Mouse (Mus musculus): ENCODE data around the gene Arsb.

The Arsb gene

GRCm38 (mm10) chr13:93846831-93847518 is 75.5 kb downstream of the Arsb start:
- no peak for DNase-seq

- no peak for DNase-seq
Observed at GRCm38 (mm10) chr13:93847614-93848013, 76.2 kb downstream of the Arsb start.

DNA sequence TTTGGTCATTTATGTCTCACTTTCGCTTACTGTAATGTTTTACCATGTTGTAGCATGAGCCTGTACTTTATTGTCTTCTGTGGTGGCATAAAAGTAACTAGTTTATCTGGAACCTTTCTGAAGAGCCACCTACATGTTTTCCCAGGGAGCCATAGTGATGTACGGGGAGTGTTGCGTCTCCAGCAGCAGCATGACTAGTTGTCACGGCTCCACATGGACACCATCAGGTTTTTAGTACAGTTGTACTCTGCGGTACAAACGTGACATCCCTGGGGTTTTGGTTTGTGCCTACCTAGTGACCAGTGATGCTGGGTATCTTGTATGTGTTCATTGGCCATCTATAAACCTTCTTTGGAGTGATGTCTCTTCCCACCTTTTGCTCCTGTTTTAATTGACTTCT is 77.2 kb downstream of the Arsb start:
- DNase-seq = no peak

GRCm38 (mm10) chr13:93849751-93850355 is 78.4 kb downstream of the Arsb start:
- no peak for DNase-seq

DNA sequence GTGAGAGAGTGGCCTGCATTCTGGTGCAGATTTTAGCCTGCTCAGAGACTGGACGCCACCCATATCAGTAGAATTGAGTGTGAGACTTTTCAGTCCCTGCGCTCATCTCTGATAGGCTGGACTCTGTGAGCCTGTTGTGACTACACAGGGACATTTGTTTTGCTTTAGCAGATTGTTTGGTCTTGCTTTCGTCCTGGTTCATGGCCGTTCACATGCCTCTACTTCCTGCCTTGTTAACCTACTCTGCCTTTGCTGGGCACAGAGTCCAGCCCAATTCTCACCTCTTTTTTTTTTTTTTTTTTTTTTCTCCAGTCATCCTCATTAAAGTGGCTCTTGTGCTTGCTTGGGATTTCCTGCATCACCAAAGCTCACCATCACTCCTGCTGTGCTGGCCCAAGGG is 79.2 kb downstream of the Arsb start:
- DNase-seq = no peak

- no peak for DNase-seq
Observed at GRCm38 (mm10) chr13:93852419-93853138, 81.1 kb downstream of the Arsb start.

DNA sequence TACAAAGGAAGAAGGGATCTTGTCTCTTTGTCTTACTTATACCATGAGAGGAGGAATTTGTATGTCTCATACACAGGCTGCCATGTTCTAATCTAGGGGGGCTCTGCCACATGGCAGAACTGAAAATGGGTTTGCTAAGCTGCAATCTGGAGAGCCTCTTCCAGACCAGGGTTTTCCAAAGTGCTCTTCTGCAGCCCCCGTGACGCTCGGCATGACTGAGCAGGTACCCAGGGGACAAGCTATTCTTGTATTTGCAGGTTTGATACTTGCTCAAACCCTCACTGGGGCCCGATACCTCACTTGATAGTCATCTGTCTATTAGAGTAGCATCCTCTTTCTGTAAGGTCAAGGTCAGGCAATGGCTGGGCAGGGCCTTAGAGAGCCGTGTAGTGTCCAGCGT is 82.3 kb downstream of the Arsb start:
- no peak for DNase-seq

DNA sequence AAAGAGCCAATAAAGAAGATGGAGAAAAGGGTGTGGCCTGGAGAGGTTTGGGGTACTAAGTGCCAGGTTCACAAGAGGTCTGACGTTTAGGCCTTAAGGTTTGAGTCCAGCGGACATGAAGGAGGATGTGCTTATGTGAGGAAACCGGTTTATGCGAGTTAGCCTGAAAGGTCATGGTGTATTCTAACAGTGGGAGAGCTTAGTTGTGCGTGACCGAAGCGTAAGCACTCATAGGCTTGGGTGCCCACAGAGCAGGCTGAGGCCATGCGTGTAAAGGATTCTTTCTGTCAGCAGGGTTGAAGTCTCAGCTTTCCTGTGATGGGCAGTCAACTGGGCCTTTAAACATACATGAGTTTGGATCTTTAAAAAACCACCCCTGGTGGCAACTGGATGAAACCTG is 82.9 kb downstream of the Arsb start:
- DNase-seq = no peak

- DNase-seq = no peak
Observed at GRCm38 (mm10) chr13:93854966-93855562, 83.6 kb downstream of the Arsb start.

GRCm38 (mm10) chr13:93855701-93856183 is 84.3 kb downstream of the Arsb start:
- DNase-seq = no peak

DNA sequence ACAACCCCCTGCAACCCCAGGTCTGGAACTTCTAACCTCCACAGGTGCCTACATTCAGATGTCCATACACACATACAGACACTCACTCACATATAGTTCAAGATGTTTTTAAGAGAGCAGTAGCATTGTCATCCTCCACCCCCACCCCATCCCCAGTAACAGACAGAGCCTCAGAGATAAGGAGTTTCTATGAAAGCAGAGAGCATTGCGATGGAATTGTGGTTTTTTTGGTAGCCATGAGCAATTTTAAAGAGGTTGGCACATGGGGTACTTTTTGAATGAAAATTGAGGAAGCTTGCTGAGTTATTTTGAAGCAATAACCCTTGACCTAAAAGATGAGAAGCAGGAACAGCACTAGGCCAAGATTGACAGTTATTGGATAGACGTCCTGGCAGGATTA is 89.8 kb downstream of the Arsb start:
- no peak for DNase-seq

DNA sequence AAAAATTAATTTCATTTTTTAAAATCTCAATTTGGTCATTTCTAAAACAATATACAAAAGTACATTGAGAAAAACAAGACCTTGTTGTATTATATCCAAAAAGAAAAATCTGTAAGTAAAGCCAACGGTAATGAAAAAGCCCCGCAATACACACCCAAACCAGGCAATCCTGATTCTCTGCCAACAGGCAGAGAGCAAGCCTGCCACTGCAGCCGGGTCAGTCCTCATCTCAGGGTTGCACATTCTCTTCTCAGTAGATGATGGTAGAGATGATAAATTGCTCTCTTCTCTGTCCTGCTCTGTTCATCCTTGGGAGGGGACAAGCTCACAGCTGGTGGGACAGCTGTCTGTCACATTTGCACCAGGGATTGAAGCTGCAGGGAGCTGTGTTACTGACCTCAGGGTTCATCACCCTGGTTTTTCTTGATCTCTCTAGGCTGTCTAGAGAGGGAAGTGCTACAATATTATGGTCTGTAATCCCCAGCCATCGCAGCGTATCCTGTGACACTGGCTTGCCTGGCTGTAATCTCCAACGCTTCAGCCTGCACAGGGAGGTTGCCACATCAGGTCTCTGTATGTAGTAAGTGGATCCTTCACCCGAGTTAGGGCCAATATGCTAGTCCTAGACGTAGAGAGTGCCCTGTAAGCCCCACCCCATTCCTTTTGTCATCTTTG is 92.8 kb downstream of the Arsb start:
- DNase-seq = no peak

DNA sequence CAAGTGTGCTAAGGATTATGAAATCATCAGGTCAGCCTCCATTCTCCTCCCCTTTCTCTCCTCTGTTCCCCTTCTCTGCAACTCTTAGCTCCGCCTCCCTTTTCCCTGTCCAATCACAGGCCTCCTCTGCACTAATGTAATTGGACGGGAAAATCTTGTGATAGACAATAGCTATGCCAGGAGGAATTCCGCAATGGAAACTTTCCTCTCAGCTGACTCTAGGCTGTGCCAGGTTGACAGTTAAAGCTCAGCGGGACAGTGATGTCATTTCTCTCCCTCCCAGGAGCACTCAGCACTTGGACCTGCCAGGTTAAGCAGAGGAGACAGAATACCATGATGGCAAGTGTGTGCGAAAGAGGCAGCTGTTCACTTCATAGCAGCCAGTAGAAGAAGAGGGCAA is 95.2 kb downstream of the Arsb start:
- DNase-seq = no peak

GRCm38 (mm10) chr13:93871681-93872080 is 100.3 kb downstream of the Arsb start:
- DNase-seq = no peak

- DNase-seq = no peak
Observed at GRCm38 (mm10) chr13:93872591-93872990, 101.2 kb downstream of the Arsb start.

DNA sequence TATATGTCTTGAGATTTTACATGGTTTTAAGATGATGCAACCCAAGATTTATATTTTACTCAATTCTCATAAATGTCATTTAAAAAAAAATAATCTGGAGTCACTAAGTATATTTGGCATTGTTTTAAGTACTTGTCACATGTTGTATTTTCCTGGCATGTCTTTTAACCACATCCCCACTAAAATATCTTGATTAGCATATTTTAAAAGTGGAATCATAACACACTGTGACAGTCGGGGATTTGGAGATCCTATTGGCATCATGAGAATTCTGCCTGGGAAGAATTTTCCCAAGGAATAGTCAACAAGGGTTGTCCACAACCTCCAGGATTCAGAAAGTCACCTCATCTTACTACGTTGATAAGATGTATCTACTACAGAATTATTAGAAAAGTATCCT is 106.5 kb downstream of the Arsb start:
- DNase-seq = no peak

DNA sequence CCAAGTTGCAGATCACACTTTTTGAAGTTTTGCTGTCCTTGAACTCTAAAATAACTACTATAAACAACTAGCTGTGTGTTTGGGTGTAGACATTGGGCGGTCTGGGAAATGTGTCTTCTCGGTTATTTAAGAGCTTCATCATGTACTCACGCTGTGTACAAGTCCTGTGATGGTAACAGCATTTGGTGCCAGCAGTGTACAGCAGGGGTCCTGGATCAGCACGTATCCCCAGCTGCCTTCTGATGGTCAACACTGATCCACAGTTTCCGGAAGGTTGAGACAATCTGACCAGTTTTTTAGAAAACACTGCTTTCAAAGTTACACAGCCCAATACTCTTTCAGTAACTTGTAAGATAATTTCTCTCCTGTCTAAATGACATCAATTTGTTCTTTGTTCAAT is 108.0 kb downstream of the Arsb start:
- peak; percentile 50 for DNase-seq

GRCm38 (mm10) chr13:93882132-93882531 is 110.7 kb downstream of the Arsb start:
- no peak for DNase-seq

DNA sequence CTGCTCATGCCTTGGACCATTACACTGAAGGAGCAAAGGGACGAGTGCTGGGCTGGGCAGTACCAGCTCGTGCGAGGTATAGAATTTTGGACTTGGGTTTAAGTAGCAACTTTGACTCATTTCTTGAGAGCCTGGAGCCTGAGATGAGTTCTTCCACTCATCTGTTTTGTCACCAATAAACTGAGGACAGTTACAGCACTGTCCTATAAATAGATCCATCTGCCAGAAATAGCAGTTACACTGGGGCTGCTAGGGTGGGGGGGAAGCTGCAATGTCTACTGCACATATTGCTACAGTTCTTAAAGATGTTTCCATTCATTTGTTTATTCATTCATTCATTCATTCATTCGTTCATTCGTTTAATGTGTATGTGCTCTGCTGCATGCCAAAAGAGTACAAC is 115.6 kb downstream of the Arsb start:
- no peak for DNase-seq

DNA sequence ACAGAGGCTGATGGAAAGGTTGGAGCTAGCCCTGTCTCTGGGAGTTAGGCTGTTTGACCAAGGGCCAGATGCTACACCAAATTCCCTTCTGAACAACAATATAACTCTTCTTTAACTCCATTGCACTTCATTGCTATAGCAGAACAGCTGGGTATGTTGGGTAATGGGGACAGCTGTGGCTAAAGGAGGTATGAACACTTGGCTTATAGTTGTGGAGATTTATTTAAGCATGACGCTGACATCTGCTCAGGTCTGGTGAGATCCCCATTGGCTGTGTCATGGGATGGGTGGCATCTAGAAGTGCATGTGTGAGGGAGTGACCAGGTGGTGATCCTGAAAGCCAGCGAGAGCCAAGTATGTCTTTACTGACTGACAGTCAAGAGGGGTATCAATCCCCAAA is 116.8 kb downstream of the Arsb start:
- DNase-seq = no peak

DNA sequence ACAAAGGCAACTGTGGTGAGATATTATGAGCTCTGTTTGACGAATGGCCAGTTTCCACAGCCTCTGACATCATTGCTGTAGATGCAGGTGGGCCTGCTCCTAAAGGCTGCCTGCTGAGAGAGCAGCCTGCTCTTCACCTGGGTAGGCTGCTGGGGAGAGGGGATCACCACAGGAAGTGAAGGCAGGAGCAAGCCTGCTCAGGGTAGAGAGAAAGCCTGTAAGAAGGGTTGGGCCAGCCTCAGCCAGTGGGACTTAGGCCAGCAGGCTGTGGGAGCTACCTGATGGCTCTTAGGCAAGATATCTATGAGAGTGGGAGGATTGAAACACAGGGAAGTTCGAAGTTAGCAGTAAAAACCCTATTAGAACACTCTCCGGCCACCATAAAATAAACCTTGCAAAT is 117.5 kb downstream of the Arsb start:
- DNase-seq = peak; percentile 40

GRCm38 (mm10) chr13:93889991-93890390 is 118.6 kb downstream of the Arsb start:
- DNase-seq = no peak

GRCm38 (mm10) chr13:93891276-93891675 is 119.8 kb downstream of the Arsb start:
- DNase-seq = no peak

Measured in cerebellum, adult 11-12 months (tissue).